Mouse (Mus musculus) stomach, embryonic 14.5 days (tissue): ENCODE measurements around the gene Gm21764. TPM values are rescaled to one million over a fixed set of nuclear protein-coding genes. Genes with fewer than 3 reads are reported as not detected.
"Not testable (repeated sequence)": the region's sequence is repeated elsewhere in the genome, so short reads cannot be mapped to it uniquely, and the experiment has no call there.

Source experiments
- ATAC-seq: fragments of 200-750 bp; cut with Nextera tagmentation; 2 replicates; pipeline ENCODE4 v1.8.0; 2017; ENCODE audit warnings: low read depth, moderate TSS enrichment; ENCODE audit not compliant: insufficient number of reproducible peaks, insufficient read depth, low FRiP score
- H3K27ac ChIP-seq: fragments of 300-500 bp; sonication (generic); 2 replicates; pipeline ENCODE4 v1.5.1; 2014; ENCODE audit warnings: mild to moderate bottlenecking, low read length, moderate library complexity, mixed read lengths
- H3K27me3 ChIP-seq: fragments of 300-500 bp; sonication (generic); 2 replicates; pipeline ENCODE4 v1.6.1; 2014; ENCODE audit warnings: low read length, control low read depth, mixed read lengths; ENCODE audit not compliant: control insufficient read depth, insufficient read depth
- H3K36me3 ChIP-seq: fragments of 300-500 bp; sonication (generic); 2 replicates; pipeline ENCODE4 v1.6.1; 2014; ENCODE audit warnings: mild to moderate bottlenecking, control low read depth, low read length, moderate library complexity, mixed read lengths; ENCODE audit not compliant: control insufficient read depth, insufficient read depth
- H3K4me1 ChIP-seq: fragments of 300-500 bp; sonication (generic); 2 replicates; pipeline ENCODE4 v1.6.1; 2014; ENCODE audit warnings: low read length, control low read depth, mixed read lengths; ENCODE audit not compliant: control insufficient read depth, insufficient read depth
- H3K4me2 ChIP-seq: fragments of 300-500 bp; sonication (generic); replicated peaks from 2 replicates; pipeline ENCODE4 v1.6.1; 2014; ENCODE audit warnings: low read depth, low read length, control low read depth
- H3K4me3 ChIP-seq: fragments of 300-500 bp; sonication (generic); 2 replicates; pipeline ENCODE4 v1.5.1; 2014; ENCODE audit warnings: low read depth, low read length, control low read depth
- H3K9ac ChIP-seq: fragments of 300-500 bp; sonication (generic); replicated peaks from 2 replicates; pipeline ENCODE4 v1.6.1; 2014; ENCODE audit warnings: low read depth, mild to moderate bottlenecking, control low read depth, low read length, moderate library complexity, mixed read lengths
- H3K9me3 ChIP-seq: fragments of 300-500 bp; sonication (generic); 2 replicates; pipeline ENCODE4 v1.6.1; 2016; ENCODE audit warnings: low read depth, low read length, control low read depth; ENCODE audit not compliant: control insufficient read depth
- WGBS: fragments of 180-500 bp; shearing (Covaris S2); extraction: QIAGEN DNeasy Blood & Tissue Kit; methylation state at CpG from one replicate; pipeline ENCODE4 v1.1.7; 2014; 5-methylcytosine and 5-hydroxymethylcytosine counted together
- polyA plus RNA-seq: library from polyadenylated mRNA; unstranded; fragments of >200 nt; fragmentation: Nextera tagmentation; extraction: Ambion mirVana; gene quantifications from 2 replicates; pipeline ENCODE4 v1.2.1, GENCODE M21; 2014

The Gm21764 gene
- not detected in 2 replicates for polyA plus RNA-seq

GRCm38 (mm10) chrY:18061712-18062111 is at the start of gene Gm21764:
Gene Gm21764, minus strand, starts transcription at chrY:18061812.
- H3K36me3 ChIP-seq, result not testable (repeated sequence)
- WGBS, result no CpG with 5 or more reads among the region's 3 CpGs

GRCm38 (mm10) chrY:18088816-18089215 is 27.2 kb upstream of the Gm21764 start, which contains the start of gene Ssty1:
Gene Ssty1, plus strand, starts transcription at chrY:18089116.
- H3K4me2 ChIP-seq, H3K4me1 ChIP-seq, H3K27ac ChIP-seq, H3K9ac ChIP-seq, H3K36me3 ChIP-seq, H3K27me3 ChIP-seq, ATAC-seq, H3K9me3 ChIP-seq, H3K4me3 ChIP-seq: not testable (repeated sequence)

More at GRCm38 (mm10) chrY:18061712-18062111, at the start of gene Gm21764:
- ATAC-seq, H3K27me3 ChIP-seq, H3K9ac ChIP-seq, H3K4me3 ChIP-seq, H3K4me1 ChIP-seq, H3K27ac ChIP-seq, H3K9me3 ChIP-seq, H3K4me2 ChIP-seq: not testable (repeated sequence)

Other genes starting within 250 kb of the Gm21764 start
- gene Gm21904, start 215.5 kb downstream of the Gm21764 start, polyA plus RNA-seq, result not detected in 2 replicates
- gene Gm20772, start 187.1 kb downstream of the Gm21764 start, polyA plus RNA-seq, result not detected in 2 replicates
- not detected in 2 replicates for gene Gm20831, start 187.1 kb downstream of the Gm21764 start, polyA plus RNA-seq
- not detected in 2 replicates for gene Srsy, start 124.5 kb downstream of the Gm21764 start, polyA plus RNA-seq
- gene Ssty1, start 27.3 kb upstream of the Gm21764 start, polyA plus RNA-seq, result not detected in 2 replicates